Mouse (Mus musculus) megakaryocyte-erythroid progenitor cell, adult 5-6 weeks (primary cell): ENCODE results near the gene Plcb3. TPM values are rescaled to one million over a fixed set of nuclear protein-coding genes. Genes with fewer than 3 reads are reported as not detected.
A peak's percentile ranks its signal among the peaks of the same experiment; 100 is the strongest.
"Not testable (repeated sequence)": the region's sequence is repeated elsewhere in the genome, so short reads cannot be mapped to it uniquely, and the experiment has no call there.

ENCODE experiments used
- ATAC-seq: replicated peaks from 2 replicates; pipeline ENCODE4 v1.8.0; 2016; ENCODE audit warnings: mild to moderate bottlenecking, inconsistent platforms; ENCODE audit not compliant: severe bottlenecking, poor library complexity, low FRiP score, low TSS enrichment
- total RNA-seq, 2 experiments: library from RNA; stranded (forward) in 1 of 2; stranded (reverse) in 1 of 2; fragments of 200-1000, 215-1000 nt in 1 of 2; fragments of >200 nt in 1 of 2; fragmentation: Nextera tagmentation in 1 of 2; gene quantifications; 2 replicates each; pipeline ENCODE4 v1.2.3; 2014 to 2017

The Plcb3 gene
- total RNA-seq, 2 experiments from 2014 or later = 4.3 to 18.6 TPM

DNA sequence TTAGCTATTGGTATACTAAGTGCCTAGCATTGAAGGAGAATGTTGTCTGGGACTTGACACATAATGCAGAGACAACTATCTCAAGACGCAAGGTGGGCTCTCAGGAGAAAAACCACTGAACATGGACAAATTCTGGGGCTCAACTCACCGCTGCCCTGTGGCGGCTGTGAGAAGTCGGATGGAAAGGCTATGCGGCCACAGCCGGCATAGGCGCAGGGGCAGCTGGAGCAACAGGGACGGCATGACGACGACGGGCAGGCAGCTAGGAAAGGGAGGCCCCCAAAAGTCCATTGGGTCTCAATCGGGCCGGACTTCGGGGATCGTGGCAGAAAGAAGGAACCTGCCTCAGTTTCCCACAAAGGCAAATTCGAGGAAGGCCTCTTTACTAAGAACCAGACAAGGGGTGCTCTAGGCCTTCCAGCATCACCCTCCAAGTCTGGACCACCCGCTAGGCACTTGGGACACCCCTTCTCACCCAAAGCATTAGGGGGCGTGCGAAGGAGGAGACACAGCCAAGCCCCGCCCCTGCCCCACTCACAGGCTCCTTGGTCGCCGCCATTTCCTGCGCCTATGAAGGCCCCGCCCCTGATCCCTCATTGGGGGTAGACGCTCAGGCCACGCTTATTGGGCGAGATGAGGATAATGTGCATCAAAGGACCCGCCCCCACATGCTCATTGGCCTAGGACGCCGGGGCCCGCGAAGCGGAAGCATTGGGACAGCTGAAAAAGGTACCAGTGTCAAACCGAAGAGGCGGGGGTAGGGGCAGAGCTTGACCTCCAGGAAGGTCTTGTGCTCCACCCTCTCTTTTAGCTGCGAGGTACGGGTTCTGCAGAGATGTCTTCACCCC is 16.0 kb upstream of the Plcb3 start, which contains the start of gene Dnajc4:
Gene Dnajc4 (minus strand): TSS at position 562 of the 848 bp plus-strand sequence.
- peak; percentile 91 for ATAC-seq

DNA sequence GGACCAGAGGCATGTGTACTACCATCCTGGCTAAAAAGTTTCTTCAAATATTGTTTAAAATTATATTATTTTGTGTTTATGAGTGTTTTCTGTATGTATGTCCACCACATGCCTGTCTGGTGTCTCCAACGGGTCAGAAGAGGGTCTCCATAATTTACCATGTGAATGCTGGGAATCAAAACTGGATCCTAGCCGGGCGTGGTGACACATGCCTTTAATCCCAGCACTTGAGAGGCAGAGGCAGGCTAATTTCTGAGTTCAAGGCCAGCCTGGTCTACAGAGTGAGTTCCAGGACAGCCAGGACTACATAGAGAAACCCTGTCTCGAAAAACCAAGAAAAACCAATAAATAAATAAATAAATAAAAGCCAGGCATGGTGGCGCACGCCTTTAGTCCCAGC is 14.9 kb upstream of the Plcb3 start:
- not testable (repeated sequence) for ATAC-seq

DNA sequence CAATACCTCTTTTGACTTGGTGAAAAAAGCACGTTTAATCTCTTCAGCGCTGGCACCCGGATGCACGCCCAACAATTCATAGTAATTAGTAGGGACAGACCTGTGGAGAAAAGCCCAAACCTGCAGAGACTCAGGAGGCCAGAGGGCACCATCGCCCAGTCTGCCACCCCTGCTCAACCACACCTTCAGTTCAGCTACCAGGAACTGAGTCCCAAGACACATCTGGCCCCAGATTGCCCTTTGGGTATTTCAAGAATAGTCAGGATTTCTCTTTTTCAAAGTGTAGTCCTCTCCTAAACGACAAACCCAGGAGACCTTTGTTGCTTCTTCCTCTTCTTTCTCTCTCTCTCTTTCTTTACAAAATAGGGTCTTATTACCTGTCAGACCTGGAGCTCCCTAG is 14.4 kb upstream of the Plcb3 start:
- ATAC-seq = no peak

DNA sequence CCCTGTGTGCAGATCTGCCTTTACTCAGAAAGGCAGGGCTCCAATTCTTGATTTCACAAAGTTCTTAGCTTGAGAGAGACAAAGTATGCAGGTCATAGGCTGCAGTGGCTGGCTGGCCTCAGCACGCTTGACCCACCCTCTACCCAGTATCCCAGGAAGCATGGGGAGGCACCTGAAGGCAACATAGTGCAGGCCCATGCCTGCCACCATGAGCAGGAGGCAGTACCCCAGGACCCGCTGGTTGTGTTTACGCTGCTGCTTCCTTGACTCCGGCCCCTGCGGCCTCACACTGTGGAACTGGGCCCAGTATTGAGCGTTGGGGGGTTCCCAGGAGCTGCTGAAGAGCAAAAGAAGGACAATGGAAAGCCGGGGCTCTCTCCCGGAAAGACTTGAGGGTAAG is 13.0 kb upstream of the Plcb3 start:
- ATAC-seq = no peak

DNA sequence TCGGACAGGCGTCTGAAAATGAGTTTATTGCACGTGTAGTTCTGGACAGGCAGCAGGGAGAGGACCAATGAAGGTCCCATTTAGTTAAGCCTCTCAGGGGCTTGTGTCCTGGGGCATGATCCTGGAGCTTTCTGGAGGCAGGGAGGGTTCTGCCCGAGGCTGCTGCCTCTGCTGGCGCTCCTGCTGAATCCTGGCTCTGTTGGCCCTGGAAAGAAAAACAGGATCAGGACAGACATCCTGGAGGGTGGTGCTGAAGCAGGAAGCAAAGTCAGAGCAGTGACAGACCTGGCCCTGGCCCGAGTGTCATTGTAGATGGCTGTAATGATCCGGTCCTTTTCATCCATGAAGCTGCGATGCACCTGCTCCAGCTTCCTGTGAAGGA is 11.6 kb upstream of the Plcb3 start:
- no peak for ATAC-seq

DNA sequence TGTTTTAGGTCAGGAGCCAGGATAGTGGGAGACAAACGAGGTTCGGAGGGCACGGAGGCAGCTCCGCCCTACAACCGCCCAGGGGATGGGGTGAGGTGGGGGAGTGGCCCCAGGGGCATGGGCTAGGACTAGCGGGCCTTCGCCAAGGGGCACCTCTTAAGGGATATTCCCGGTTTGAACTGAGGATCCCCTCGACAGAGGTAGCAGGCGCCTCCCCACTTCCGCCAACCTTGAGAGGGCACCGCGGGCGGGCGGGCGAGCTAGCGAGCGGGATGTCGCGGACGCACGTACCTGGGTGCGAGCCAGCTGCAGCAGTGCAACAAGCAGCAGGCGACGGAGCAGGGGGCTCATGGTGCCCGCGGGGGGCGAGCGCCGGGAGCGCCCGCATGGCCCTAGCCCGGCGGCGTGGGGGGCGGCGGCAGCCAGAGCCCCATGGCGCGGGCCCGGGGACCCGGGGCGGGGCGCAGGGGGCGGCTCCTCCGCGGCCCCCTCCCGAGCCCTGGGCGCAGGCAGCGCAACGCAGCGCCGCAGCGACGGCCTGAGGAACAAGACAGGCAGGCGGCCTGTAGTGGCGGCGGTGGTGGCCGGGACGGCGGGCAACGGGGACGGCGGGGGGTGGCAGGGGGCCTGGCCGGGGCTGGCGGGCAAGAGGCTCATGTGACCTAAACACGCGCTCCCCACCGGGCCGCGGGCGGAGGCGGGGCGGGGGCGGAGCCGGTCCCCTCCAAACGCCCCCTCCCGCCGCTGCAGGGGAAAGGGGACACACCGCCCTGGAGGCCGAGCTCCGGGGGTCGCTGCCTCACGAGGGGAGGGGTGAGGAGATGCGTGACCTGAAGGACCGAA is 11.0 kb upstream of the Plcb3 start, which contains the start of gene Vegfb:
Gene Vegfb (minus strand): TSS at position 591 of the 843 bp plus-strand sequence.
- peak; percentile 38; the same call in 1 of the 2 replicates for ATAC-seq

DNA sequence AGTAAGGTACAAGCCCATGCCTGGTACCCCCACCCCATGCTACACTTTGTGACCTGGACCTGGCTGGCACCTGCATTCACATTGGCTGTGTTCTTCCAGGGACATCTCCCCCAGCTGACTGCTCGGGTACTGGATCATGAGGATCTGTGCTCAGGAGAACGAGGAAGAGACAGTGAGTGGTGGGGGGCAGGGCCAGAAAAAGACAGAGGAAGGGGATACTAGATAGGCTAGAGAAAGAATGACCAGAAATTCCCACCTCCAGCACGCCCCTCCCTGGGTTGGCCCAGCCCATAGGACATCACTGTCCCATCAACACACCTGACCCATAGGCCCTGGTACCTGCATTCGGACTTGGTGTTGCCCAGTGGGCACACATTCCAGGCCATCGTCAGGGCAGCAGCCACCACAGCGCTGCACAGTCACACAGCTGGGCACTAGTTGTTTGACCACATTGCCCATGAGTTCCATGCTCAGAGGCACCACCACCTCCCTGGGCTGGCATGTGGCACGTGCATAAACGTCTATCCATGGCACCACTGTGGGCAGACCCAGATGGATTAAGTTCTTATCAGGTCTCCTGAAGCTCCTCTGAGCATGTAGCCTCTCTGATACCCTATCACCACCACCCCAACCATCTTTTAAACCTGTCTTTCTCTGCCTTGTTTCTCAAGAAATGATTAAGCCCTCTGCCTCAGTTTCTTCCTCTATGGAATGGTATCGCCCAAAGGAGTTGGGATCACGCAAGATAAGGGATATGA is 9.9 kb upstream of the Plcb3 start:
- ATAC-seq = peak; percentile 82

DNA sequence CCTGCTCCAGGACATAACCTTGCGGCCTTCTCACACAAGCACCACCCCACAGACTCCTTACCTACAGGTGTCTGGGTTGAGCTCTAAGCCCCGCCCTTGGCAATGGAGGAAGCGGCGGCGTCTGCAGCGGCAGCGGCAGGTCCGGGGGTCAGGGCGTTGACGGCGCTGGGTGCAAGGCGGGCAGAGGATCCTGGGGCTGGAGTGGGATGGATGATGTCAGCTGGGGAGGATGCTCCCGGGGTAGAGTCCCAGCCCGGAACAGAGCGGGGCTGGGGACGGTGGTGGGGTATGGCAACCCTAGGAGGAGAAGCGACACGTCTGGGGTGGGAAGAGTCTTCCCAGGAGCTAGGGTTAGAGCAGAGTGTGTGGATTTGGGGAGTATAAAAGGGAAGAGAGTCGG is 9.0 kb upstream of the Plcb3 start:
- ATAC-seq = no peak

DNA sequence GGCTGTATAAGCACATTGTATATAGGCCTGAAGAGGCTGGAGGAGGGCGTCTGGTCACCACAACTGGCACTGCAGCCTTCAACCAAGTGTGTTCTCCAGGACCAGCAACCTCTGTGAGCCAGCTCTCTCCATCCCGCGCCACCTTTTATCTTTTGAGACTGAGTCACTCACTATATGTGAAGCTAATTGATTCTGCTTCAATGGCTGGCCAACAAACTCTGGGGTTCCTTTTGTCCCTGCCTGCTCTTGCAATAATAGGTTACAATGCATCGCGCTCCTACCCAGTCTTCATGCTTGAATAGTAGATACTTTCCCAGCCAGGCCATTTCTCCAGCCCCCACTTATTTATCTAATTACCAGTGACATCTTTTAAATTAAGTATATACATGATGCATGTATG is 7.4 kb upstream of the Plcb3 start:
- ATAC-seq = no peak

DNA sequence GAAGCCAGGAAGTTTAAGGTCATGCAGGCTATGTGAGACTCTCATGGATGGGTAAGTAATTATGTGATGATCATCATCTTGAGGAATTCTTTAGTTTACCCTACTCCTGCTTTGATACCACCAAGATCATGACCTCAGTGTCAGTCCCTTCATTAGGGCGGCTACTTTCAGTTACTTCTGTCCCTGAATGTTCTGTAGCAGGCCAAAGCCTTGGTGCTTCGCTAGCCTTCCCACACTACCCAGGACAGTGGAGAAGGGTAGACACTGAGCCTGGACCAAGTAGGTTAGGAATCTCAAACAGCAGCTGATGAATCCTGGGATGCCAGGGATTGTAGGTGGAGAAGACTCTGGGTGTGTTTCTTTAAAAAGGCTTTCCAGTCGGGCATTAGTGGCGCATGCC is 5.2 kb upstream of the Plcb3 start:
- ATAC-seq = no peak

DNA sequence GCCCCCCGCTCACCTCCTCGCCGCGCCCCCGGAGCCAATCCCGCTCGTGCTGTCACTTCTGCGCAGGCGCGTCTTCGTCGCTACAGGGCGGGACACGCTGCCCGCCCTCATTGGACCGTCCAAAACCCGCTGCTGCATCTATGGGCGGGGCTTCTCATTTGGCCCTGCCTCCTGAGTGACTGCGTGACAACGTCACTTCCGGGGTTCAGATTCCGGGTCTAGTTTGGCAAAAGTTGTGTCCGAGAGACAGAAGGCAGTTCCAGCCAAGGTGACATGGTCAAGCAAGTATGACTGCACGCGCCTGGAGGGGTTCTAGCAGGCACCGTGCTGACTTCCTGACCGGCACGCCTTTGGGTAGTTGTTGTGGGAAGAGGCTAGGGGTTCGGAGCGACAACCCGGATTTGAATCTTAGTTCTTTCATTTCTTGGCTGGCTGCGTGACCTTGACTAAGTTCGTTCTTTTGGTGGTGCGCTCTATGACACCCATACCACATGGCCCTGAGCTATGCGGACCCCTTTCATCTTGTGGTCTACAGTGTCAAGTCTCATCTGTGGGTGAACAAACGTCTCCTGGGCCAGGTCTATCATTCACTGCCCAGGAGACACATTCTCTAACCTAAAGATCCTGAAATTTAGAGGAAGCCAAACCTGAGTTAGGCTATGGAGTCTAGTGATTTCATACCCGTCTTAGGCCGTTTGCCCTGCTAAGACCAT is 4.3 kb upstream of the Plcb3 start, which contains the start of gene Fkbp2:
Gene Fkbp2 (minus strand): TSS at position 121 of the 713 bp plus-strand sequence.
- ATAC-seq = peak; percentile 60

DNA sequence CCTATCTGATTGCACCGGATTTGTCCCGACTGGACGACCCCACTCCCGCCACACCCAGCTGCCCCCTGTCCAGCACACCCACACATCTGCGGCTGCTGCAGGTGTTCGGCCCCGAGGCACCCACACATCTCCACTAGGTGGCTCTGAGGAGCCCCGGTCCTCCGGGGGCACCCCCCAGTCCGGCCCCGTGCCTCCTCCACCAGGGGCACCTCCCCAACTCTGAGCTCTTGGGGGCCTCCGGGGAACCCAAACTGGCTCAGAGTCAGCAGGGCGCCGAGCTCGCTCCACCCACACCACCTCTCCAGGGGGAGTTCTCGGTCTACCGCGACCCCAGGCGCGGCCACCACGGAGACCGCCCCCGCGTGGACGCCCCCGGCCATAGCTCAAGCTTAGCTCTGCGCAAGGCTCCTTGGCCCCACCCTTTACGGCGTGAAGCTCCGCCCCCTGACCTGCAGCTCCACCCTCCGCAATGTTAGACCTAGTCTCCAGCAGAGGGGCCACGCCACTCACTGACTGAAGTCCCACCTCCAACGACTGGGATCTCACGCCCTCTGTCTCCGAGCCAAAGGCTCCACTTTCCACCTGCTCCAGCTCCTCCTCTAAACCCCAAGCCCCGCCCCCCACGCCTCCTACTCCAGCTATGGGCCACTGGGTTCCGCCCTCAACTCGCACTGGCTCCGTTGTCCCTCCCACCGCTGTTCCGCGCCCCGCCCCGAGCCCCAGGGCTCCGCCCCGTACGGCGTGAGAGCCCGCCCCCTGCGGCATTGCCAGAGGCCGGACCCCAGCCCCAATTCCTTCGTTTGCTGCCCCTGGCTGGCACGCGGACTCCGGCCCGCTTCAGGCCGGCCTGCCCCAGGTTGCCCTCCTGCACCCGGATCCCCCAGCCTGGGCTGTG is 3.5 kb upstream of the Plcb3 start:
- ATAC-seq = peak; percentile 83

DNA sequence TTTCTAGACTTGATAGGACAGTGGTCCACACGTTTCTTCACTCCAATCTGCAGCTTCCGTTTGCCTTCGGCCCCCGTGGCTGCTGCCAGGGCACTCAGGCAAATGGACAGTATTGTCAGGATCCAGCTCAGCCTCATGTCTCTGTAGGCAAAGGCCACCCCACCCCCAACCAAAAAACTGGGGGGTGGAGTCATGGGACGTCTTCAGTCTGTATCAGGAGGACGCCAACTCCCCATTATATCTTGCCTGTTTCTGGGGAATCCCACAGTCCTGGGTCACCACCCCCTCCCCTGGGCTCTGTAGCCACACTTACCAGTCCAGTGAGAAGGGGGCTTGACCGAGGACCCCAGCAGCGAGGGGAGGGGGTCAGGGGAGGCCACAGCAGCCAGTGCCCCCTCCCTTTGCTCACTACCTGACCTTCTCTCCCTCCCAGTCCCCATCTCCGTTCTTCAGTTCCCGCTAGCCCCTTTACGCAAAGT is 2.8 kb upstream of the Plcb3 start:
- no peak for ATAC-seq

DNA sequence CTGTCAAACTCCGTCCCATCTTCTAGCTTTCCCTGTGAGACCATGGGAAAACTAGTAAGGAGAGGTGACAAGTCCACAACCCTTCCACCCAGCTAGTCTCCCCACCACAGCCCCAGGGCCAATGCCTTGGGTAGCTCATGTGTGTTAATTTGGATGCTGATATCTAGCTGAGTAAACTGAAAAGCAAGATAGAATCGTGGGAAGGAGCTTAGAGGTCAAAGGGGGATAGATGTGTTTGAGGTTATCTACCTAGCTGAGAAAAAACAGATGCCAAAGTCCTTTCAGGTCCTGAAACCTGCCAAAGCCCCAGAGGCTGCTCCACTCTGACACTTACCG is 2.3 kb upstream of the Plcb3 start:
- ATAC-seq = no peak

DNA sequence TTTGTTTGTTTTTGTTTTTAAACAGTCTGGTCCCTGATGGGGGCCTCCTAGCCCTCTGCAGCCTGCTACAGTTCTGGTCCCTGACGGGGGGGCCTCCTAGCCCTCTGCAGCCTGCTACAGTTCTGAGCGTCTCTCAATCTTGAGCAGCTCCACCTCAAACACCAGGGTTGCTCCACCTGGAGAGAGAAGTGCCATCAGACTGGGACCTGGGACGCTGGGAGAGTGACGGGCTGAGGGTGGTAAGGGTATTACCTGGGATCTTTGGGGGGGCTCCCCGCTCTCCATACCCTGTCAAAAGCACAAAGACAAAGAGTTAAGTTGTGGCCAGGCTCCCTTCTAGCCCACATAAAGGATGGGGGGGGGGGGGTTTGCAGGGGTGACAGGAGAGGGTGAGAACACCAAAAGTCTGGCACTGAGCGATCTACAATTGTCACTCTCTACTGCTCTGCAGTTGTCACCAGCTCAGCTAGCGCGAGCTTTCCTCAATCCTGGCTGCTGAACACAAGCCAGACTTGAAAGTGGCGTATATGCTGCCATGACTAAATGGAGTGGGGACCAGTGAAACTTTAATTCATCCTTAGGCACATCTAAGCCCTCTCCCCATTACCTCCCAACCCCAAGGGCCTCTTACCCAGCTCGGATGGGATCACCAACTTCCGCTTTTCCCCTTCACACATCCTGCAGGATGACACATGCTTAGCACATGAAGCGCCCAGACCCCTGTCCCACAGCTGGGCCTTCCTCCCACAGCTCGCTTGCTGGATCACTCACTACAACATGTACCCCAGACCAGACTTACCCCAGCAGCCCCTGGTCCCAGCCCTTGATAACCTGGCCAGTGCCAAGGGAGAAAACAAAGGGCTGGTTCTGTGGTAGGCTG is 1.7 kb upstream of the Plcb3 start:
- no peak for ATAC-seq

DNA sequence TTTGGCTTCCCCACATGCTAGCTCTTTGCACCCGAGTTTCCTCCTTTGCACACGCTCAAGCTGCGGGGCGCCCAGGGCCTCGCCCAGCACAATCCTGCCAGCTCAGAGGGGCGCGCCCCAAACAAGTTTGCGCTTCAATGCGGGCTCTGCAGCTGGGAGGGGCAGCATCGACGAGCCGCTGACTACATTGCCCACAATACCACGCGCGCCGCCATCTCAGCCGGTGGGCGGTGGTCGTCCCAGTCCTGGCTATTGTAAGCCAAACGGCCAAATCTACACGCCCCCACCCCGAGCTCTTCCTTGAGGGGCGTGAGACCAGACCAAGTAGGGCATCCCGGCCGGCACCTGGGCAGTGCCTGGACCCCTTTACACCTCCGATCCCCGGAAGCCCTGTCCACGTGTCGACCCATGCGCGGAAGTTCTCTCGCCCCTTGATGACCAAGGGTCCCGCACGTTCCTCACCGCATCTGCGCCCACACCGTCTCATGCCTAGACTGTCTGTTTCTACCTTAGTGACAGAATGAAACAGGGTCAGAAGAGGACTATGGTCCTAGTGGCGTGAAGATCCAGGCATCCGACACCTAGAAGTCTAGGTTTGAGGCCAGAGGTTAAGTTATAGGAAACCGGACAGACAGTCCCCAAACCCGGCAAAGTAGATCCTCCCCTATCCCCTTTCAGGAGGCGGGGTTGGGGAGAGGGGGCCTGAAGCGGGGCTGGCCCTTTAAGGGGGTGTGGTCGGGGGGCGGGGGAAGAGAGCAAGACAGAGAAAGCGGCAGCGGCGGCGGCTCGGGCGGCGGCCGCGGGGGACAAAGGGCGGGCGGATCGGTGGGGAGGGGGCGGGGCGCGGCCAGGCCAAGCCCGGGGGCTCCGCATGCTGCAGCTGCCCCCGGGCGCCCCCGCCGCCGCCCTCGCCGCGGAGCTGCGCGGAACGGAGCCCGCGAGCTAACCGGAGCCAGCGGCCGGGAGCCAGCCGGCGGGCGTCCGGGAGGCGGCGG is 1.8 kb downstream of the Plcb3 start, which contains the start of gene Ppp1r14b:
Gene Ppp1r14b (plus strand): TSS at position 758 of the 995 bp plus-strand sequence.
- ATAC-seq = peak; percentile 70
